Mouse (Mus musculus) hindbrain, embryonic 11.5 days (tissue): ENCODE results near the gene Adat3. TPM values are rescaled to one million over a fixed set of nuclear protein-coding genes. Genes with fewer than 3 reads are reported as not detected.

Experiments used
- ATAC-seq: fragments of 200-750 bp; cut with Nextera tagmentation; 2 replicates; pipeline ENCODE4 v1.8.0; 2017; ENCODE audit warnings: mild to moderate bottlenecking, moderate TSS enrichment, moderate library complexity; ENCODE audit not compliant: low FRiP score
- DNase-seq: peaks from one replicate; pipeline ENCODE4 v3.0.0-alpha.2; 2015; ENCODE audit warnings: low spot score
- H3K27ac ChIP-seq: fragments of 300-500 bp; sonication (generic); 2 replicates; pipeline ENCODE4 v1.5.1; 2014; ENCODE audit warnings: mild to moderate bottlenecking, low read depth, low read length
- H3K27me3 ChIP-seq: fragments of 300-500 bp; sonication (generic); 2 replicates; pipeline ENCODE4 v1.6.1; 2014; ENCODE audit warnings: mild to moderate bottlenecking, low read length, moderate library complexity, mixed read lengths; ENCODE audit not compliant: control insufficient read depth, insufficient read depth
- H3K36me3 ChIP-seq: fragments of 300-500 bp; sonication (generic); 2 replicates; pipeline ENCODE4 v1.6.1; 2014; ENCODE audit warnings: mild to moderate bottlenecking, low read length, moderate library complexity, mixed read lengths; ENCODE audit not compliant: control insufficient read depth, insufficient read depth
- H3K4me1 ChIP-seq: fragments of 300-500 bp; sonication (generic); replicated peaks from 2 replicates; pipeline ENCODE4 v1.6.1; 2014; ENCODE audit warnings: low read length, mixed read lengths; ENCODE audit not compliant: control insufficient read depth, insufficient read depth
- H3K4me2 ChIP-seq: fragments of 300-500 bp; sonication (generic); replicated peaks from 2 replicates; pipeline ENCODE4 v1.6.1; 2014; ENCODE audit warnings: mild to moderate bottlenecking, low read depth, low read length
- H3K4me3 ChIP-seq: fragments of 300-500 bp; sonication (generic); 2 replicates; pipeline ENCODE4 v1.5.1; 2014; ENCODE audit warnings: low read depth, low read length
- H3K9ac ChIP-seq: fragments of 300-500 bp; sonication (generic); 2 replicates; pipeline ENCODE4 v1.6.1; 2014; ENCODE audit warnings: low read depth, low read length
- H3K9me3 ChIP-seq: fragments of 300-500 bp; sonication (generic); 2 replicates; pipeline ENCODE4 v1.6.1; 2016; ENCODE audit warnings: low read length; ENCODE audit not compliant: control insufficient read depth
- WGBS: fragments of 180-500 bp; shearing (Covaris S2); extraction: QIAGEN DNeasy Blood & Tissue Kit; methylation state at CpG from one replicate; pipeline ENCODE4 v1.1.7; 2014; 5-methylcytosine and 5-hydroxymethylcytosine counted together
- polyA plus RNA-seq: library from polyadenylated mRNA; unstranded; fragments of >200 nt; fragmentation: Nextera tagmentation; extraction: Ambion mirVana; gene quantifications from 2 replicates; pipeline ENCODE4 v1.2.1, GENCODE M21; 2014

Gene Adat3
- polyA plus RNA-seq, 1 experiment from 2014 or later = 7.4 TPM

DNA sequence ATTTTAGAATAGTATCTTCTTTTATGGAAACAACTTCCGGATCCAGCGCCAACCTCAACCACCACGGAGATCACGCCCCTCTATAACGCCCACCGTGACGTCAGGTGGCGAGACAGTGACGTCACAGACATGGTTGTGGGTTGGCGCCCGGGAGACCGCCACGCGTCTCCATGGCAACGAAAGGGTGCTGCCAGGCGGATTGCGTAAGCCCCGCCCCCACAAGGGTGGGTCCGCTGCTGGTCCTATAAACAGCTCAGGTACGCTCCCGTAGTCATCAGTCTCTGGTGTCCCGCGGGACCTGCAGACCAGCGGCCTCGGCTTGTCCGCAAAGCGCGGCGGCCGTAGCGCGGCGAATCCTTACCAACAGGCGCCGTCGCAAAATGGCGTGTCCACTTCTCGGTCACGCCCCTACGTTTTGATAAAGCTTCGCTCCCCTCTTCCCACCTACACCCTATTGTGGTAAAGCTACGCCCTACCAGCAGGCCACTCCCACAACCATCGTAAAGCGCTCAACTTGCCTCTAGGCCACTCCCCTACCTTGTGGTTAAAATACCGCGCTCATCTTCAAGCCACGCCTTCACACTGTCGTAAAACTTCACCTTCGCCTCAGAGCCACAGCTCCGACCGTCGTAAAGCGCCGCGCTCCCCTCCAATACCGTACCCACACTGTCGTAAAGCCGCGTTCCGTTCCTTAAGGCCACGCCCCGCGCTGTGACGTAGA is 19.4 kb downstream of the Adat3 start:
- Histone ChIP-seq H3K36me3 (no peaks in the 10 kb centered on the region), H3K9me3 (no peaks in the 10 kb centered on the region), H3K27ac (peak overlapping the region; percentile 94), H3K27me3 (no peaks in the 10 kb centered on the region), H3K9ac (peak overlapping the region; percentile 91), H3K4me3 (peak overlapping the region; percentile 85), H3K4me2 (peak overlapping the region; percentile 97), H3K4me1 (peaks cover 6% of the 10 kb centered on the region)
- peak; percentile 100 for DNase-seq
- peak; percentile 96 for ATAC-seq
- under 1% methylated on average over 64 of the region's 64 CpGs for WGBS

DNA sequence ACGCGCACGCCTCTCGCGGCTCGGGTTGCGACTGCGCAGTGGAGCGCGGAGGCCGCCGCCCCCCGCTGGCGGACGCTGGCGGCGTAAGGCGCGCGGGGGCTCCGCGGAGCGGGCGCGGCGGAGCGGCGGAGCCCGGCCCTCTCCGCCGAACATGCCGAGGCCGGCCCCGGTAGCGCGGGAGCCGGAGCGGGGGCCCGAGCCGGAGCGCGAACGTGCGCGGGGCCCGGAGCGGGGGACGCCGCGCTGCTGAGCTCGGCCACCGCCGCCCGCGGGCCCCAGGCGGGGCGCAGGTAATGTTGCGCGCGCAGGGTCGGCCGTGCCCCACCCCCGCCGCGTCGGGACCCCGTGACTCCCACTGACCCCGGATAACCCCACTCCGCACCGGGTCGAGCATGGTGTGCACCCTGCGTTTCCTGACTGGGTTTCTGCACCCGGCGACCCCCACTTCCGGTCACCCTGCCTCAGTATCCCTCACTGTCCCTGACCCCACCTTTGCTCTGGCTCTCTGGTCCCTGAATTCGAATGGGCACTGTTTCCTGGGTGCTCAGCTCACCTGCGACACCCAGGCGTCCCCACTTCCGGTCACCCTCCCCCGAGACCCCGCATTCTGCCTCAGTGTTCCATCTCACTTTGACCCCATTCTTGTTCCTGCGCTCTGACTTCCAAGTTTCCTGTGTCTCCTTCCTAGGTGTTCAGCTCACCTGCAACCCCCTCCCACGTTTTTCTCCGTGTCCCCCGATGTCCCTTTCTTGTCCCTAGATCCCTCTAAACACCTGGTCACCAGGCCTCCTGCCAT is 20.2 kb downstream of the Adat3 start, which contains the start of gene Csnk1g2:
TSS of gene Csnk1g2 (plus strand) at position 178 of the 796 bp plus-strand sequence.
- DNase-seq (no peak), ATAC-seq (no peak; the same call in none of the 2 replicates)
- Histone ChIP-seq H3K9me3 (no peaks in the 10 kb centered on the region), H3K4me1 (peaks cover 6% of the 10 kb centered on the region), H3K36me3 (no peaks in the 10 kb centered on the region), H3K27me3 (no peaks in the 10 kb centered on the region), H3K4me2 (peak within 1 kb of the TSS; percentile 97), H3K27ac (peak within 1 kb of the TSS; percentile 94), H3K9ac (peak within 1 kb of the TSS; percentile 91), H3K4me3 (peak within 1 kb of the TSS; percentile 85)
- under 1% methylated on average over 81 of the region's 85 CpGs for WGBS

DNA sequence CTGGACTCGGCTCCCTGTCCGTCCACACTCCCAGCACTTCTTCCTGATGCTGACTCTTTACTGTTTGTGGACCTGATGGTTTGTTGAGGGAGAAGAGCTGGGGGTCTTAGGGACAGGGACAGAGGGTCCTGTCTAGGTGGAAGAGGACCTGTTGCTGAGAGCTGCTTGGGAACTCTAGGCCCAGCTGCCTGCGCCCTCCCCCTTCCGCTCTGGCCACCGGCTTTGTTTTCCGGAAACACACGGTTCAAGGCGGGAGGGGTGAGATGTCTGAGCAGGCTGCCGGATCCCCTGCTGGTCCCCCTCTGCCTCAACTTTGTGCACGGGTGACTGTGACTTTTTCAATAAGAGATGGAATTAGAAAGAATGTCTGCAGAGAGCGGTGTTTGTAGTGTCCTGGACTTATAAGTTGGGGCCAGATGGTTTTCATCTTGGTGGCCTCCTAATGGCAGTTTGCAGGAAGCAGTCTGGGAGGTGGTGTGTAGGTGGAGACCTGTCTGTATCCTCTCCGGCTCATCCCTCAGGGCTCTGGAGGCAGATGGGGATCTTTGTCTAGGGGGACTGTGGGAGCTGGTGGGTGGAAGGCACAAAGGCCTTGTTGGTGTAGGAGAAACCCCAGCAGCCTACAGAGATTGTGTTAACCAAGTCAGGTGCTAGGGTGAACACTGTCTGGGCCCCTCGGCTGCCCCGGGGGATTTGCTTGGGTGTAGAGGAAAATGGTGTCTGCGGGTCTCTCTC is 20.9 kb downstream of the Adat3 start:
- no peak for ATAC-seq
- peak overlapping the region; percentile 85 for H3K4me3 ChIP-seq
- H3K9ac ChIP-seq = peak overlapping the region; percentile 91
- no peaks in the 10 kb centered on the region for H3K27me3 ChIP-seq
- DNase-seq = peak; percentile 62
- H3K9me3 ChIP-seq = no peaks in the 10 kb centered on the region
- WGBS = 16% methylated on average over 15 of the region's 15 CpGs
- H3K4me1 ChIP-seq = peaks cover 6% of the 10 kb centered on the region
- H3K27ac ChIP-seq = peak overlapping the region; percentile 94
- no peaks in the 10 kb centered on the region for H3K36me3 ChIP-seq
- H3K4me2 ChIP-seq = peak overlapping the region; percentile 97

DNA sequence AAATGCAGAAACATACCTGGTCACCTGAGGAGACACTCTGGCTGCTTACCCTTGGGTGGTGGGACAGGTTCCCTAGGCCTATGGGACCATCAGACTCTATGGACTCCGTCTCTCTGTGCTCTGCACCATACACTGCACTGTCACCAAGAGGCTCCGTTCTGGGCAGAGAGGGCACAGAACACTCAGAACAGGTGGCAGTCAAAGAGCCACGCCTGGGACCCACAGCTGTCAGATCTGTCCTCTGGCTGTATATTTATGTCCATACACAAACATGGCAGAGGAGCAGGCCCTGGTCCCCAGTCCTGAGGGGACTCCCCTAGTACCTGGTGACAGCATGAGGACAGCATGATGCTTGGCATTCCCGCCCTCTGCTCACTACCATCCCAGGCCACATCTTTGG is 23.1 kb downstream of the Adat3 start:
- Histone ChIP-seq H3K4me1 (peaks cover 8% of the 10 kb centered on the region), H3K27ac (no peak overlapping the region), H3K9me3 (no peaks in the 10 kb centered on the region), H3K4me2 (no peak overlapping the region), H3K36me3 (no peaks in the 10 kb centered on the region), H3K9ac (no peak overlapping the region), H3K4me3 (no peak overlapping the region), H3K27me3 (no peaks in the 10 kb centered on the region)
- ATAC-seq (no peak), DNase-seq (no peak)
- WGBS = 86% methylated on average over 4 of the region's 4 CpGs

DNA sequence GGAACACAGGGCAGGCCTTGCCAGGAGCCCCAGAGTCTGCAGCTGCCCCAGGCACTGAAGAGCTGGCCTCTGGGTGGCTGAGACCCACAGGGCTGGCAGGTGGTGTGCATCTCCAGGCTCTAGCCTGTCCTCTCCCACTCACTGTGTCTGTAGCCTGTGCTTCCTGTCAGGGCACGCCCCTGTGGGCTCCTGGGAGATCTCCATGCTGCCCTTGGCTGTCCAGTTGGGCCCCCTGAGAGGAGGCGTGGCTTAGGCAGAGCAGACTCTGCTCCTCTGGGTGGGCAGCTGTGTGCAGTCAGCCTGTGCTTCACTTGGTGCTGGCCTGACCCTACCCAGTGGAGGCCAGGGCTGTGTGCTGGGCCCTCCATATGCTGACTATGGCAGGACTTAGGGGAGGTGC is 25.0 kb downstream of the Adat3 start:
- Histone ChIP-seq H3K4me2 (no peak overlapping the region), H3K36me3 (no peaks in the 10 kb centered on the region), H3K27ac (no peak overlapping the region), H3K9me3 (no peaks in the 10 kb centered on the region), H3K4me3 (no peak overlapping the region), H3K9ac (no peak overlapping the region), H3K27me3 (no peaks in the 10 kb centered on the region), H3K4me1 (peaks cover 8% of the 10 kb centered on the region)
- ATAC-seq (no peak), DNase-seq (peak; percentile 8)
- 73% methylated on average over 2 of the region's 2 CpGs for WGBS

DNA sequence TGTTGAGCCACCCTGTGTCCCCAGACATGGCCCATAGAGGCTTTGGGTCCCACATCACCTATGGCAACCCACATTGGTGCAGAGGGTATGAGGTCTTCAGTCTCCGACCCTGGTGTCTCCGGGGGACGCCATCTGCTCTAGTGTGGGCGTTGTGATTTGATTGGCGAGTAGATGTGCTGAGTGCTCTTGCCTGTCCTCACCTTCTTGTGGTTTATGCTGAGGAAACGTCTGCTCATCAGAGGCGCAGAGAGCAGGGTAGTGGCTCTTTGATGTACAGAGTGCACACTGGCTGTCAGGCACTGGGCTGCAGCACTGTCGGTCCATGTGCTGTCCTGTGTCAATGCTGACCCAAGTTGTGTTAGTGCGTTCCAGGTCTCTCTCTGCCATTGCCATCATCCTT is 26.2 kb downstream of the Adat3 start:
- WGBS = 85% methylated on average over 9 of the region's 9 CpGs
- Histone ChIP-seq H3K9ac (no peak overlapping the region), H3K4me1 (peaks cover 7% of the 10 kb centered on the region), H3K27me3 (no peaks in the 10 kb centered on the region), H3K4me3 (no peak overlapping the region), H3K27ac (no peak overlapping the region), H3K9me3 (no peaks in the 10 kb centered on the region), H3K36me3 (no peaks in the 10 kb centered on the region), H3K4me2 (no peak overlapping the region)
- no peak for DNase-seq
- ATAC-seq = no peak

DNA sequence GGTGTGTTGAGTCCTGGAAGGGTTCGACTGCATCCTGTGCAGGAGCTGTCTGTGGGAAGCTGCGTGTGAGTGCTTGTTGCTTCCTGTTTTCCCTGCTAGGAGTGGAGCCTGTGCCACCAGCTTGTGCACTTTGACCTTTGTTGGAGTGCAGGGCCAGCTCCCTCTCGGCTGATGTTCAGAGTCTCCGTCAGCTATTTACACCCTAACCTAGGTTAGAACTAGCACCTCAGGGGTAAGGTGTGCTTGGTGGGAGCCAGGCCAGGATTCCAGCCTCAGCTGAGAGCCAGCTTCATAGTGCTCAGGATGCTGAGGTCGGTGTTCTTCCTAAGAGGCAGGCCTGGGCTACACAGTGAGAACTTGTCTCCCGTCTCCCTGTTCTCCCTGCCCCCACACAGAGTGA is 32.7 kb downstream of the Adat3 start:
- H3K9ac ChIP-seq = no peak overlapping the region
- H3K4me1 ChIP-seq = no peaks in the 10 kb centered on the region
- DNase-seq = no peak
- no peak for ATAC-seq
- no peak overlapping the region for H3K27ac ChIP-seq
- no peaks in the 10 kb centered on the region for H3K9me3 ChIP-seq
- peaks cover 23% of the 10 kb centered on the region for H3K36me3 ChIP-seq
- H3K4me3 ChIP-seq = no peak overlapping the region
- no peaks in the 10 kb centered on the region for H3K27me3 ChIP-seq
- H3K4me2 ChIP-seq = no peak overlapping the region
- WGBS = 88% methylated on average over 6 of the region's 6 CpGs

DNA sequence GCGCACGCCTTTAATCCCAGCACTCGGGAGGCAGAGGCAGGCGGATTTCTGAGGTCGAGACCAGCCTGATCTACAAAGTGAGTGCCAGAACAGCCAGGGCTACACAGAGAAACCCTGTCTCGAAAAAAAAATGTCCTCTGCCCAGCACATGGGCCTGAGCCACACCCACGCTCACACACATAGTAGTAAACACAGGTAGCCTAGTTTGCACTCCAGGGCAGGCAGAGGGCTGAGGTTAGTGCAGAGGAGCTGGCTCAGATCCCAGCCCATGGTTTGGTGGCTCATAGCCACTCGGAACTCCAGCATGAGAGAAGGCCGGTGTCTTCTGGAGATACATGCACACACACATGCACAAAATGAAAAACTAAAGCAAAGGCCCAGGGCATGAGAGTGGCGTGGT is 44.3 kb downstream of the Adat3 start:
- H3K4me3 ChIP-seq = no peak overlapping the region
- peaks cover 9% of the 10 kb centered on the region; the same call in 1 of the 2 replicates for H3K36me3 ChIP-seq
- 97% methylated on average over 10 of the region's 10 CpGs for WGBS

More for the DNA sequence above, 44.3 kb downstream of the Adat3 start:
- Histone ChIP-seq H3K4me1 (no peaks in the 10 kb centered on the region), H3K9me3 (no peaks in the 10 kb centered on the region), H3K27ac (no peak overlapping the region), H3K27me3 (no peaks in the 10 kb centered on the region), H3K9ac (no peak overlapping the region), H3K4me2 (no peak overlapping the region)
- ATAC-seq (no peak), DNase-seq (no peak)
